ENCODE assay signal across 15 mouse cellular contexts in genomic region chr11:72491130-72491960, GRCm38 (mm10). TPM values are rescaled to one million over a fixed set of nuclear protein-coding genes. Genes with fewer than 3 reads are reported as not detected.
DNase-seq lines count a peak whose midpoint lies in the region; ATAC-seq lines count a peak whose summit lies in the region.
"Had no signal": no experiment of that assay in that cellular context is flagged by ENCODE, and none has a peak within 500 bp of the region (broad histone marks: within the 10 kb centered on the region; RNA-seq: fewer than 3 reads in every experiment).

No protein-coding gene starts in this region.

- intact Hi-C loops in left cerebral cortex, postnatal 4 days (cut with DNase I), result no loop called here

- peak; percentile 15; the same call in 1 of the 2 replicates for ATAC-seq in common myeloid progenitor, adult 5-6 weeks (replicated peaks; ENCODE audit: low read depth, poor library complexity, severe bottlenecking)
- ATAC-seq in CD4-positive, CD25-positive, alpha-beta regulatory T cell, adult 4 months, result no peak
- ATAC-seq: forebrain, embryonic 16.5 days had no signal

- peak; percentile 51 to 66 for DNase-seq in cerebellum, postnatal 10 days
- no peak for DNase-seq in cerebellum, adult 8-10 months
- DNase-seq in 3134 (ENCODE audit: extremely low read depth, insufficient read length, low spot score), result peak; percentile 80
- peak; percentile 65 for DNase-seq in left cerebral cortex, postnatal 4 days
- DNase-seq in gastrocnemius, adult 18-20 months (ENCODE audit: low spot score), result no peak
- DNase-seq in lung, postnatal 36 days, result no peak
- DNase-seq: cerebellum, adult 2 months; embryo, embryonic 11 days; kidney, adult 8-10 months; thymus, postnatal 4 days had no signal

RNA-seq across cellular contexts. Expression of gene Spns2, which starts 1.6 kb away (rescaled TPM):
- 38.1 and 49.9 TPM in 2 replicates for total RNA-seq in common myeloid progenitor, adult 5-6 weeks (2017)
- total RNA-seq in left cerebral cortex, postnatal 4 days (2021), result 10 to 100 TPM; 36.5 to 37.0 TPM
- 10 to 100 TPM; 26.5 to 42.7 TPM for total RNA-seq in gastrocnemius, adult 18-20 months (2021)
- polyA plus RNA-seq in CD4-positive, CD25-positive, alpha-beta regulatory T cell, adult 4 months (2017; shearing (Covaris generic)), result not detected

RNA-seq across cellular contexts. Expression of gene Mybbp1a, which starts 50.2 kb away (rescaled TPM):
- total RNA-seq in common myeloid progenitor, adult 5-6 weeks (2017), result 138 and 260 TPM in 2 replicates
- total RNA-seq in left cerebral cortex, postnatal 4 days (2021), result 10 to 100 TPM; 68.3 to 77.3 TPM
- 10 to 100 TPM; 54.7 to 63.3 TPM for total RNA-seq in gastrocnemius, adult 18-20 months (2021)
- 100 to 1,000 TPM in 1 of 2 experiments, 10 to 100 TPM in 1; 73.7 to 102 TPM for polyA plus RNA-seq in CD4-positive, CD25-positive, alpha-beta regulatory T cell, adult 4 months (2017; shearing (Covaris generic))

RNA-seq across cellular contexts. Expression of gene Ggt6, which starts 56.0 kb away (rescaled TPM):
- total RNA-seq in common myeloid progenitor, adult 5-6 weeks (2017), result not detected in 2 replicates
- not detected for total RNA-seq in left cerebral cortex, postnatal 4 days (2021)
- 1 to 10 TPM; 2.1 to 2.3 TPM for total RNA-seq in gastrocnemius, adult 18-20 months (2021)
- polyA plus RNA-seq in CD4-positive, CD25-positive, alpha-beta regulatory T cell, adult 4 months (2017; shearing (Covaris generic)), result not detected
- polyA plus RNA-seq: forebrain, embryonic 16.5 days; hindbrain, embryonic 13.5 days had no signal

RNA-seq across cellular contexts. Expression of gene Spns3, which starts 59.0 kb away (rescaled TPM):
- 20.5 and 29.3 TPM in 2 replicates for total RNA-seq in common myeloid progenitor, adult 5-6 weeks (2017)
- total RNA-seq in left cerebral cortex, postnatal 4 days (2021), result under 1 TPM; 0.18 to 0.26 TPM
- total RNA-seq in gastrocnemius, adult 18-20 months (2021), result under 1 TPM; 0.19 to 0.39 TPM
- polyA plus RNA-seq in CD4-positive, CD25-positive, alpha-beta regulatory T cell, adult 4 months (2017; shearing (Covaris generic)), result 1 to 10 TPM in 1 of 2 experiments, under 1 TPM in 1; 0.86 to 1.6 TPM
- polyA plus RNA-seq: forebrain, embryonic 16.5 days; limb, embryonic 12.5 days had no signal

Comparison
In these comparisons a context has a peak if more than half of its experiments do, and no peak if none do; other contexts are left out.
1. DNase-seq: peak in cerebellum, postnatal 10 days (2 of 2), 3134 (single experiment) and left cerebral cortex, postnatal 4 days (single experiment); none in cerebellum, adult 8-10 months (single experiment), gastrocnemius, adult 18-20 months (single experiment) and lung, postnatal 36 days (single experiment).